In the genomic region with DNA sequence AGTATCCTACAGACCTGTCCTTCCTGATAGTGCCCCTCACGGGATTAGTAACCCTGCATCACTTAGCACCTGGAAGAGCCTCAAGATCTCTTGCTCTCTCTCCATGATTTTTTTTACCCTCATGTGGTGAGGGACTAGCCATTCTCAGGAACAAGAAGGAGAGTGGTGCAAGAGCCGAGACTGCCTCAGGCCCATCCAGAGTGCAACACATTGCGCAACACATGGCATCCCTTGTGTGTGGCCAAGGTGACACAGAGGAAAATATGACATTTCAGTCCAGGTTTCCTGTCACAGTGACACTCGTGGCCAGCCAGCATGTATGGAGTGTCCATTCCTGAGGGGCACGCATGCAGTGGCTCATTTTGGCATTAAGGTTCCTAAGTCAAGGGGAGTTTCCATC, we compare ENCODE assay signal across 26 mouse cellular contexts. TPM values are rescaled to one million over a fixed set of nuclear protein-coding genes. Genes with fewer than 3 reads are reported as not detected.
A peak's percentile ranks its signal among the peaks of the same experiment; 100 is the strongest.
DNase-seq lines count a peak whose midpoint lies in the region; ATAC-seq lines count a peak whose summit lies in the region.
"Had no signal": no experiment of that assay in that cellular context is flagged by ENCODE, and none has a peak within 500 bp of the region (broad histone marks: within the 10 kb centered on the region; RNA-seq: fewer than 3 reads in every experiment).

No protein-coding gene starts in this region.

- no peak overlapping the region for H3K27ac ChIP-seq in heart, embryonic 10.5 days
- H3K27ac ChIP-seq: forebrain, embryonic 13.5 days; heart, embryonic 13.5 days; hindbrain, embryonic 15.5 days had no signal

- no peaks in the 10 kb centered on the region for H3K27me3 ChIP-seq in heart, embryonic 10.5 days (ENCODE audit: insufficient read depth, poor library complexity, severe bottlenecking)
- H3K27me3 ChIP-seq: forebrain, embryonic 13.5 days; heart, embryonic 13.5 days; hindbrain, embryonic 15.5 days had no signal

- peak; percentile 20 for DNase-seq in adrenal gland, postnatal 25 days
- no peak for DNase-seq in adrenal gland, postnatal 36 days
- peak; percentile 22 for DNase-seq in lung, postnatal 36 days
- DNase-seq in lung, adult 18-20 months, result no peak
- no peak for DNase-seq in kidney, postnatal 4 days
- no peak for DNase-seq in heart, embryonic 10.5 days (ENCODE audit: low spot score)
- DNase-seq: cerebellum, adult 18-20 months; cerebellum, postnatal 14 days; forebrain, postnatal 0 days; gastrocnemius, postnatal 14 days; heart, postnatal 36 days had no signal

- H3K9me3 ChIP-seq in heart, embryonic 10.5 days, result peaks cover 3% of the 10 kb centered on the region; the same call in 1 of the 2 replicates
- H3K9me3 ChIP-seq: hindbrain, embryonic 15.5 days had no signal

- H3K4me3 ChIP-seq in heart, embryonic 10.5 days, result no peak overlapping the region
- H3K4me3 ChIP-seq: forebrain, embryonic 13.5 days; heart, embryonic 13.5 days; hindbrain, embryonic 15.5 days had no signal

- H3K4me1 ChIP-seq in heart, embryonic 10.5 days, result peaks cover 29% of the 10 kb centered on the region

- ATAC-seq in megakaryocyte, adult 5-6 weeks (ENCODE audit: poor library complexity, severe bottlenecking), result peak; percentile 60
- ATAC-seq in neutrophil, adult 5-6 weeks (ENCODE audit: extremely low read depth, insufficient number of reproducible peaks, low FRiP score, poor library complexity, severe bottlenecking), result 0 out of 2 replicates have a peak, but pooled peaks have one; percentile 11
- ATAC-seq: CD4-positive, CD25-positive, alpha-beta regulatory T cell, adult 4 months; forebrain, embryonic 13.5 days; forebrain, postnatal 0 days; intestine, embryonic 16.5 days had no signal

- 88% methylated on average over 5 of the region's 5 CpGs for WGBS in heart, embryonic 10.5 days

- H3K36me3 ChIP-seq in heart, embryonic 10.5 days, result peaks cover 30% of the 10 kb centered on the region
- H3K36me3 ChIP-seq: hindbrain, embryonic 15.5 days had no signal

RNA-seq across cellular contexts. Expression of gene Tmem268, which starts 14.0 kb away (rescaled TPM):
- 14.2 and 19.8 TPM in 2 replicates for total RNA-seq in adrenal gland, postnatal 25 days (2021)
- total RNA-seq in adrenal gland, postnatal 36 days (2021), result 10 to 100 TPM in 1 of 2 experiments, 1 to 10 TPM in 1; 8.2 to 17.6 TPM
- total RNA-seq in megakaryocyte, adult 5-6 weeks (2015), result 22.4 and 24.3 TPM in 2 replicates
- total RNA-seq in megakaryocyte, adult 5-6 weeks (2017), result 43.5 and 58.0 TPM in 2 replicates
- 23.6 and 25.5 TPM in 2 replicates for total RNA-seq in neutrophil, adult 5-6 weeks (2017)
- polyA plus RNA-seq in heart, embryonic 10.5 days (2016; fragmentation: Nextera tagmentation; extraction: Ambion mirVana), result 7.9 and 9.3 TPM in 2 replicates

RNA-seq across cellular contexts. Expression of gene Atp6v1g1, which starts 28.0 kb away (rescaled TPM):
- 178 and 188 TPM in 2 replicates for total RNA-seq in adrenal gland, postnatal 25 days (2021)
- total RNA-seq in adrenal gland, postnatal 36 days (2021), result 100 to 1,000 TPM; 186 to 187 TPM
- 197 and 229 TPM in 2 replicates for total RNA-seq in megakaryocyte, adult 5-6 weeks (2015)
- total RNA-seq in megakaryocyte, adult 5-6 weeks (2017), result 111 and 159 TPM in 2 replicates
- 150 and 174 TPM in 2 replicates for total RNA-seq in neutrophil, adult 5-6 weeks (2017)
- polyA plus RNA-seq in heart, embryonic 10.5 days (2016; fragmentation: Nextera tagmentation; extraction: Ambion mirVana), result 190 and 227 TPM in 2 replicates

RNA-seq across cellular contexts. Expression of gene Gm11213, which starts 32.4 kb away (rescaled TPM):
- total RNA-seq in adrenal gland, postnatal 25 days (2021), result not detected in 2 replicates
- total RNA-seq in adrenal gland, postnatal 36 days (2021), result not detected
- not detected in 2 replicates for total RNA-seq in megakaryocyte, adult 5-6 weeks (2015)
- total RNA-seq in megakaryocyte, adult 5-6 weeks (2017), result not detected in 2 replicates
- not detected in 2 replicates for total RNA-seq in neutrophil, adult 5-6 weeks (2017)
- polyA plus RNA-seq in heart, embryonic 10.5 days (2016; fragmentation: Nextera tagmentation; extraction: Ambion mirVana), result not detected in 2 replicates
- total RNA-seq: forebrain, postnatal 0 days; G1E; gastrocnemius, adult 18-20 months; gastrocnemius, postnatal 14 days; heart, adult 8-10 months; heart, postnatal 36 days had no signal
- polyA plus RNA-seq: CD4-positive, CD25-positive, alpha-beta regulatory T cell, adult 4 months; cortical plate, adult 2 months; embryonic facial prominence, embryonic 14.5 days; forebrain, embryonic 13.5 days; forebrain, postnatal 0 days; G1E; gonadal fat pad, adult 2 months; heart, embryonic 13.5 days; heart, postnatal 0 days; hindbrain, embryonic 11.5 days; hindbrain, embryonic 15.5 days; intestine, embryonic 16.5 days had no signal

RNA-seq across cellular contexts. Expression of gene Tex48, which starts 49.6 kb away (rescaled TPM):
- not detected in 2 replicates for total RNA-seq in adrenal gland, postnatal 25 days (2021)
- total RNA-seq in adrenal gland, postnatal 36 days (2021), result not detected
- not detected in 2 replicates for total RNA-seq in megakaryocyte, adult 5-6 weeks (2015)
- not detected in 2 replicates for total RNA-seq in megakaryocyte, adult 5-6 weeks (2017)
- total RNA-seq in neutrophil, adult 5-6 weeks (2017), result not detected in 2 replicates
- polyA plus RNA-seq in heart, embryonic 10.5 days (2016; fragmentation: Nextera tagmentation; extraction: Ambion mirVana), result not detected in 2 replicates
- total RNA-seq: forebrain, postnatal 0 days; G1E; gastrocnemius, adult 18-20 months; gastrocnemius, postnatal 14 days; heart, adult 8-10 months; heart, postnatal 36 days had no signal
- polyA plus RNA-seq: CD4-positive, CD25-positive, alpha-beta regulatory T cell, adult 4 months; cortical plate, adult 2 months; embryonic facial prominence, embryonic 14.5 days; forebrain, embryonic 13.5 days; forebrain, postnatal 0 days; G1E; heart, embryonic 13.5 days; heart, postnatal 0 days; hindbrain, embryonic 11.5 days; hindbrain, embryonic 15.5 days; intestine, embryonic 16.5 days had no signal

Comparison
In these comparisons a context has a peak if more than half of its experiments do, and no peak if none do; other contexts are left out.
1. DNase-seq: peak in adrenal gland, postnatal 25 days (single experiment) and lung, postnatal 36 days (single experiment); none in adrenal gland, postnatal 36 days (0 of 2), lung, adult 18-20 months (0 of 2), kidney, postnatal 4 days (0 of 2) and heart, embryonic 10.5 days (single experiment).